Mouse (Mus musculus) neural tube, embryonic 15.5 days (tissue): ENCODE results near the gene Amer1. TPM values are rescaled to one million over a fixed set of nuclear protein-coding genes. Genes with fewer than 3 reads are reported as not detected.

ENCODE experiments used
- ATAC-seq: fragments of 200-750 bp; cut with Nextera tagmentation; 2 replicates; pipeline ENCODE4 v1.8.0; 2017; ENCODE audit warnings: mild to moderate bottlenecking, moderate TSS enrichment, moderate library complexity; ENCODE audit not compliant: low FRiP score
- H3K27ac ChIP-seq: fragments of 300-500 bp; sonication (generic); replicated peaks from 2 replicates; pipeline ENCODE4 v1.5.1; 2015; ENCODE audit warnings: mild to moderate bottlenecking, inconsistent platforms
- H3K27me3 ChIP-seq: fragments of 300-500 bp; sonication (generic); replicated peaks from 2 replicates; pipeline ENCODE4 v1.6.1; 2015; ENCODE audit warnings: inconsistent platforms
- H3K36me3 ChIP-seq: fragments of 300-500 bp; sonication (generic); 2 replicates; pipeline ENCODE4 v1.6.1; 2015; ENCODE audit warnings: inconsistent platforms
- H3K4me1 ChIP-seq: fragments of 300-500 bp; sonication (generic); 2 replicates; pipeline ENCODE4 v1.6.1; 2015; ENCODE audit warnings: inconsistent platforms
- H3K4me2 ChIP-seq: fragments of 300-500 bp; sonication (generic); 2 replicates; pipeline ENCODE4 v1.6.1; 2015; ENCODE audit warnings: inconsistent platforms, mild to moderate bottlenecking, moderate library complexity
- H3K4me3 ChIP-seq: fragments of 300-500 bp; sonication (generic); replicated peaks from 2 replicates; pipeline ENCODE4 v1.5.1; 2015; ENCODE audit warnings: mild to moderate bottlenecking, inconsistent platforms
- H3K9ac ChIP-seq: fragments of 300-500 bp; sonication (generic); replicated peaks from 2 replicates; pipeline ENCODE4 v1.6.1; 2015; ENCODE audit warnings: mild to moderate bottlenecking, inconsistent platforms
- H3K9me3 ChIP-seq: fragments of 300-500 bp; sonication (generic); replicated peaks from 2 replicates; pipeline ENCODE4 v1.6.1; 2016; ENCODE audit warnings: inconsistent platforms
- WGBS: fragments of 180-500 bp; shearing (Covaris S2); methylation state at CpG from one replicate; pipeline ENCODE4 v1.1.7; 2015; ENCODE audit warnings: mixed read lengths; 5-methylcytosine and 5-hydroxymethylcytosine counted together
- polyA plus RNA-seq: library from polyadenylated mRNA; unstranded; fragments of >200 nt; fragmentation: Nextera tagmentation; extraction: Ambion mirVana; gene quantifications from 2 replicates; pipeline ENCODE4 v1.2.1, GENCODE M21; 2015

Amer1 gene
- 14.0 and 14.3 TPM in 2 replicates for polyA plus RNA-seq

GRCm38 (mm10) chrX:95444776-95445111 lies at the start of gene Amer1:
Gene Amer1, minus strand, starts transcription at chrX:95444872.
- H3K27ac ChIP-seq = peak within 1 kb of the TSS; percentile 86
- no peaks in the 10 kb centered on the region for H3K27me3 ChIP-seq
- peak within 1 kb of the TSS; percentile 59 for H3K9ac ChIP-seq
- H3K4me3 ChIP-seq = peak within 1 kb of the TSS; percentile 56
- H3K4me2 ChIP-seq = peak within 1 kb of the TSS; percentile 62
- peak; percentile 98 for ATAC-seq
- peaks cover 21% of the 10 kb centered on the region for H3K4me1 ChIP-seq
- H3K36me3 ChIP-seq = no peaks in the 10 kb centered on the region
- no peaks in the 10 kb centered on the region for H3K9me3 ChIP-seq
- 19% methylated on average over 19 of the region's 19 CpGs for WGBS

DNA sequence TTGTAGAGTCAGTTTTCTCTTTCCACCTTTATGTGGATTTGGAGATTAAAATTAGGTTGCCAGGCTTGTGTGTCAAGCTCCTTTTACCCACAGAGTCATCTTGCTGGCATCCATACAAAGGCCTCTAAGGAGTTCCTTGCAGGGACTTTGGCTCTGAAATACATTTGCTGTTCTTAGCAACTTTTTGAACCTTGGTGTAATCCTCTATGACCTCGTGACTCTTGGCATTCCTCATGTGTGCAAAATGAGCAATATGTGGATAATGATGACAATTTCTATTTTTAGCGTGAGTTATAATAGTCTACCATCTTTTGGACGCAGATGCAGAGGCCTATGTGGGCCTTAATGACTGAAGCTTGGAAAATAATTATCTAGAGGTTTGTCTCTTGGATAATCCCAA lies 12.5 kb upstream of the Amer1 start:
- ATAC-seq = no peak
- Histone ChIP-seq H3K4me1 (no peaks in the 10 kb centered on the region), H3K36me3 (no peaks in the 10 kb centered on the region), H3K4me3 (no peak overlapping the region), H3K9ac (no peak overlapping the region), H3K27ac (no peak overlapping the region), H3K9me3 (no peaks in the 10 kb centered on the region), H3K27me3 (no peaks in the 10 kb centered on the region), H3K4me2 (no peak overlapping the region)
- WGBS = 67% methylated on average over 3 of the region's 3 CpGs

DNA sequence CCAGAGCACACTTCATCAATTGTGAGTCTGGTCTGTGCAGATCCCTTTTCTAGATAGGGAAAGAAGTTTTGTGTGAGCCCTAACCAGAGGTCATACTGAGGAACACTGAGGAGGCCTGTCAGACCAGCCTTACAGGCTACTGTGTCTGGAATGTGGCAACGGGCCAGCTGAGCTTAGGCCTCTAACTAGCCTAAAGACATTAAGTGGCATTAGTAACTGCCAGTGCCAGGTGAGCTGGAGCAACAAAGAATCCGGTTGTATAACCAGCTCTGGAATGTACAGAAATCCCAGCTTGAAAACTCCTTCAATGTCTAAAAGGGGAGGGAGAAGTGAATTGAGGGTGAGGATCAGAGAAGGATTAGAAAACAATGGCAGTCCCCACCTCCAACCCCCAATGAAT lies 1.2 kb upstream of the Amer1 start:
- peaks cover 20% of the 10 kb centered on the region for H3K4me1 ChIP-seq
- no peaks in the 10 kb centered on the region for H3K27me3 ChIP-seq
- H3K4me3 ChIP-seq = no peak overlapping the region
- WGBS = 77% methylated on average over 2 of the region's 2 CpGs
- H3K9me3 ChIP-seq = no peaks in the 10 kb centered on the region
- no peak overlapping the region for H3K27ac ChIP-seq
- no peak overlapping the region for H3K4me2 ChIP-seq
- no peak for ATAC-seq
- H3K36me3 ChIP-seq = no peaks in the 10 kb centered on the region
- H3K9ac ChIP-seq = no peak overlapping the region

GRCm38 (mm10) chrX:95445141-95445540 lies 469 bp upstream of the Amer1 start:
- WGBS = 35% methylated on average over 3 of the region's 3 CpGs
- Histone ChIP-seq H3K27ac (no peak overlapping the region), H3K9ac (no peak overlapping the region), H3K36me3 (no peaks in the 10 kb centered on the region), H3K4me2 (peak overlapping the region; percentile 62), H3K9me3 (no peaks in the 10 kb centered on the region), H3K4me1 (peaks cover 21% of the 10 kb centered on the region), H3K4me3 (peak overlapping the region; percentile 56), H3K27me3 (no peaks in the 10 kb centered on the region)
- ATAC-seq = no peak; the same call in 1 of the 2 replicates

GRCm38 (mm10) chrX:95443898-95444775 lies 535 bp downstream of the Amer1 start:
- peak overlapping the region; percentile 86 for H3K27ac ChIP-seq
- H3K4me2 ChIP-seq = peak overlapping the region; percentile 62
- peak overlapping the region; percentile 56 for H3K4me3 ChIP-seq
- H3K9ac ChIP-seq = peak overlapping the region; percentile 59
- H3K27me3 ChIP-seq = no peaks in the 10 kb centered on the region
- no peaks in the 10 kb centered on the region for H3K36me3 ChIP-seq
- WGBS = 18% methylated on average over 42 of the region's 42 CpGs
- ATAC-seq = peak; percentile 87
- peaks cover 21% of the 10 kb centered on the region for H3K4me1 ChIP-seq
- no peaks in the 10 kb centered on the region for H3K9me3 ChIP-seq

DNA sequence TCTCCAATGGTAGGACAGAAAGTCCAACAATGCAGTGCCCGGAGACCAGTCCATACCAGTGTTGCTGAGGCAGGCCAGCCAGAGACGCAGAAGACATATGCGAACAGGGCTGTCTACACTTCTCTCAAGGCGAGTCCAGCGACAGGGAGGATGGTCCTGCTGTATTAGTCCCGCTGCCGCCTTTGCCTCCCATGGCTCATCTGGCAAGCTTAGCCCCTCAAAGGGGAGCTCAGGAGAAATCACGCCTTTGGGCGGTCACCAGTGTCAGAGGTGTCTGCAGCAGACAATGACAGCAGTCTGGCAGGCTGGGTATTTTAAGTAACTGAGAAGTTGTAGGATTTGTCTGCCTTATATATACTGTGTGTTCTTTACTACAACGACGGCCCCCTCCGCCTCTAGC lies 1.3 kb downstream of the Amer1 start:
- H3K4me3 ChIP-seq = peak overlapping the region; percentile 56
- no peak for ATAC-seq
- peak overlapping the region; percentile 59 for H3K9ac ChIP-seq
- peak overlapping the region; percentile 62 for H3K4me2 ChIP-seq
- peaks cover 21% of the 10 kb centered on the region for H3K4me1 ChIP-seq
- H3K27me3 ChIP-seq = no peaks in the 10 kb centered on the region
- peak overlapping the region; percentile 86 for H3K27ac ChIP-seq
- 23% methylated on average over 12 of the region's 12 CpGs for WGBS
- H3K36me3 ChIP-seq = no peaks in the 10 kb centered on the region
- H3K9me3 ChIP-seq = no peaks in the 10 kb centered on the region

DNA sequence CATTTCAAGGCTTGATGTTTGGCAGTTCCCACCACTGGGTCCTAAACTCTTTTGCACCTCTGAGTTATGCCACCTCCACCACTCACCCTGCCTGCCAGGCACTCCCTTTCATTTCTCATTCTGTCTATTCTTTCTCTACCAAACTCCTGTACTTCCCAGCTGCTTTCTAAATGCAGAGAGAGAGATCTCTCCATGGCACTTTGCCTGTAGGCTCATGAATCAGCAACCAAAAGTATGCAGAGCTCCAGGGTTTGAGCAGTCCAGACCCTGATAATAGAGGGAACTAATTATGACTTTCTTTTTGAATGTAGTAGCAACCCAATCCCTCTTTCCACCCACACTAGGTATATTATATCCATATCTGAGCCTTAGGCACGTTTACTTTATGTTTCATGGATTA lies 2.4 kb downstream of the Amer1 start:
- H3K4me2 ChIP-seq = peak overlapping the region; percentile 62
- ATAC-seq = no peak
- whole genome bisulfite sequencing = 58% methylated on average over 1 of the region's 1 CpGs
- H3K4me1 ChIP-seq = peaks cover 21% of the 10 kb centered on the region
- no peak overlapping the region for H3K4me3 ChIP-seq
- no peak overlapping the region for H3K27ac ChIP-seq
- H3K9ac ChIP-seq = no peak overlapping the region
- no peaks in the 10 kb centered on the region for H3K36me3 ChIP-seq
- H3K27me3 ChIP-seq = no peaks in the 10 kb centered on the region
- no peaks in the 10 kb centered on the region for H3K9me3 ChIP-seq

DNA sequence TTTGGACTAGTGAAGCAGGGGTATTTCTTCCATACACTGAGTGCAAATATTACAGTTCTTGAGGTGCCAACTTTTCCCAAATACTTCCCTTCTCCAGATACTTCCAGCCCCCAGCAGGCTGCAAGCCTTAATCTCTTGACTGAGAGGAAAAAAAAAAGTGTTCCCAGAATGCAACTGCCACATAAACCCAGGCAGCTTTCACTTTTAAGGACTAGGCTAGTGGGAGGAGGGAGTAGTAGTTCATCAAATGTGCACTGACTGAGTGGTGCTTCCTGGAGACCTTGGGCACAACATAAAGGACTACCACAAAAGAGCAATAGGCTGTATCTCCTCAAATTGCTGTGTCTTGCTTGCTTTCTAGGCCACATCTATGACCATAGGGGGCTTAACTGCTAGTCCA lies 3.4 kb downstream of the Amer1 start:
- ATAC-seq = no peak
- no peak overlapping the region for H3K4me3 ChIP-seq
- H3K27ac ChIP-seq = no peak overlapping the region
- H3K4me2 ChIP-seq = no peak overlapping the region
- H3K9me3 ChIP-seq = no peaks in the 10 kb centered on the region
- H3K36me3 ChIP-seq = no peaks in the 10 kb centered on the region
- H3K27me3 ChIP-seq = no peaks in the 10 kb centered on the region
- peaks cover 21% of the 10 kb centered on the region for H3K4me1 ChIP-seq
- no peak overlapping the region for H3K9ac ChIP-seq

DNA sequence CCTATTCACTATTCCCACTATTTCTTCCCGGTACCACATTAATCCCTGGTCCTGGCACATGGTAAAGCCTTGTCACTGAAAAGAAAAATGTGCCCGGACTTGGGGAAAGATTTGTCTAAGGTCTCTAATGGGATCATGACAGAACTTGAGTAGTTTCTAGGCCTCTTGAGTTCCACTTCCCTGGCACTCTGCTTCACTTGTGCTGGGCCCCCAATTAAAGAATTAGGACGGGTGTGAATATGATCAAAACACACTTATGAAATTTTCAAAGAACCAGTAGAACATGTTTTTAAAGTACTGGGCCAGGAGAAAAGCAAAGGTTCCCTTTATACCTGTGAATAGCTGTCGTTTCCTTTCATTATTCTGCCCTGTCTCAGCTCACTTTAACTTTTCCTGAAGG lies 6.2 kb downstream of the Amer1 start:
- Histone ChIP-seq H3K27me3 (no peaks in the 10 kb centered on the region), H3K36me3 (no peaks in the 10 kb centered on the region), H3K4me2 (no peak overlapping the region), H3K4me1 (peaks cover 21% of the 10 kb centered on the region), H3K27ac (no peak overlapping the region), H3K9me3 (no peaks in the 10 kb centered on the region), H3K9ac (no peak overlapping the region), H3K4me3 (no peak overlapping the region)
- 85% methylated on average over 4 of the region's 4 CpGs for WGBS
- no peak for ATAC-seq

GRCm38 (mm10) chrX:95437236-95437635 lies 7.4 kb downstream of the Amer1 start:
- Histone ChIP-seq H3K4me2 (no peak overlapping the region), H3K4me1 (peaks cover 14% of the 10 kb centered on the region), H3K36me3 (no peaks in the 10 kb centered on the region), H3K27ac (no peak overlapping the region), H3K9me3 (no peaks in the 10 kb centered on the region), H3K4me3 (no peak overlapping the region), H3K27me3 (no peaks in the 10 kb centered on the region), H3K9ac (no peak overlapping the region)
- 91% methylated on average over 1 of the region's 1 CpGs for WGBS
- ATAC-seq = no peak

DNA sequence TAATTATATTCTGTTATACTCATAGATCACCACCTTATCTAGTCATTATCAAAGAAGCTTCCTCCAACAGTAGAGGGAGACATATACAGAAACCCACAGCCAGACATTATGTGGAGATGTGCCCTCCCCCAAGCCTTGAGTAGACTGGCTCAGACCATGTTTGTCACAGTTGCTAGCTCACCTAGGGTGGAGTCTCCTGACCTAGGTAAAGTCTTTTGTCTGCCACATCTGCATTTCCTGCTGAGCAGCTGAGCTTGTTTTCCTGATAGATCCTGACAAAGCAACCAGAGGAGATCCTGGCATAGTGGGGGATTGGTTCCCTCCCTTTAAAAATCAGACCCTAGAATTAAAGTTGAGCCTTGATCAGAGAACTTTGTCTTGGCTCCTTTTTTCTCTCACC lies 71.6 kb downstream of the Amer1 start:
- H3K4me2 ChIP-seq = no peak overlapping the region
- H3K36me3 ChIP-seq = no peaks in the 10 kb centered on the region
- no peaks in the 10 kb centered on the region for H3K9me3 ChIP-seq
- no peak overlapping the region for H3K4me3 ChIP-seq
- no peak overlapping the region for H3K9ac ChIP-seq
- H3K4me1 ChIP-seq = no peaks in the 10 kb centered on the region
- ATAC-seq = no peak
- H3K27ac ChIP-seq = no peak overlapping the region
- no peaks in the 10 kb centered on the region for H3K27me3 ChIP-seq
